Mouse (Mus musculus) ES-Bruce4 (cell line): ENCODE measurements around the gene Mad1l1.

ENCODE experiments used
- CTCF ChIP-seq: IDR thresholded peaks from one replicate; pipeline ENCODE4 v1.8.1; 2011; ENCODE audit warnings: low read depth, low read length
- EP300 ChIP-seq: IDR thresholded peaks from 2 replicates; pipeline ENCODE4 v1.6.1; 2011; ENCODE audit warnings: low read depth, low read length; ENCODE audit not compliant: insufficient read depth

- TF ChIP-seq EP300 (no peak), CTCF (no peak)
These were observed 260.0 kb downstream of the Mad1l1 start for GRCm38 (mm10) chr5:140061296-140061879.
